Mouse (Mus musculus) mouse embryonic stem cell (cell line): ENCODE measurements around the gene Snx29.

Experiments used
- in situ Hi-C, 2 experiments: fragments of 300-500 bp; cut with MboI; formaldehyde crosslinking; loops; 1 replicate in 1 of 2; 3 replicates in 1 of 2; pipeline ENCODE4 v1.14.3; 2019 to 2020; ENCODE audit warnings: low sequenced_read_pairs in 2 of 2, low pct_unique_long_range_greater_than_20kb in 1 of 2, mixed read lengths in 1 of 2; ENCODE audit not compliant: unreplicated experiment in 1 of 2

Gene Snx29

DNA sequence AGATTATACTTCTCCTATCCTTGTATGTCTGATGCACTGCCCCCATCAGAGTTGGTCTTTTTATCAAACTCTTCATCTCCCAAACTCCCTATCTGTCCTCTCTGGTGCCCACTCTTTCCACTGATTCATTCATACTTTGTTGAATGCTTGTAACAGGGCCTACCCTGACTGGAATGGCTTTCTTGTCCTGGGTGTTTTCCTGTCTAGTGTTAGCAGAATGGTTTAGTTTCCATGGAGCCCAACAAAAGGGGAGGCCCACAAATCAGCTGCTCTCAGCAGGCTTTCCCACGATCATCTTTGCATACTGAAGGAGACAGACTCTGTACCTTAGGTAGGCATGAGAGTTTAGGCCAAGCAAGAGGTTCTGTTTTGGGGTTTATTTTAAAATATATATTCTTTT lies 346.2 kb downstream of the Snx29 start:
- in situ Hi-C loops, result no loop called here

DNA sequence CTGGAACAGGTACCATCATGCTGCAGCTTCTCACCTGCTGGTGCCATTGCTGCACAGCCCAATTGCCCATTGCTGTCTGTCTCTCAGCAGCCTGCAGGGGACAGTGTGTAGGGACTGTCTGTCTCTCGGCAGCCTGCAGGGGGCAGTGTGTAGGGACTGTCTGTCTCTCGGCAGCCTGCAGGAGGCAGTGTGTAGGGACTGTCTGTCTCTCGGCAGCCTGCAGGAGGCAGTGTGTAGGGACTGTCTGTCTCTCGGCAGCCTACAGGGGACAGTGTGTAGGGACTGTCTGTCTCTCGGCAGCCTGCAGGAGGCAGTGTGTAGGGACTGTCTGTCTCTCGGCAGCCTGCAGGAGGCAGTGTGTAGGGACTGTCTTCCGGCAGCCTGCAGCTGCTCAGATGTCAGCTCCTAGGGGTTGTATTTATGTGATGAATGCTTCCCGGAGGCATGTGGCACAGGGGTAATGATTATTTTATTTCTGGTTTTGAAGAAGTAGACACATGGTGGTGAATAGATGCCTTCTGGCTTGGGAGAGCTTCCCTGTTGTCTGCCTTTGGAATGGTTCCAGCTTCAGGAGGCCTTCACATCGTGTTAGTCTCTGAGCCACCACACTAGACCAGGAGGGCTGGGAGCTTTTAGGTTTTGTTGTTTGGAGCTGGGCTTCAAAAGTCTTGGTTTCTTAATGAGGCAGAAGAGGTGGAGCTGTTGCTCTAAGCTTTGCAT lies 347.7 kb downstream of the Snx29 start:
- in situ Hi-C loops, result no loop called here

DNA sequence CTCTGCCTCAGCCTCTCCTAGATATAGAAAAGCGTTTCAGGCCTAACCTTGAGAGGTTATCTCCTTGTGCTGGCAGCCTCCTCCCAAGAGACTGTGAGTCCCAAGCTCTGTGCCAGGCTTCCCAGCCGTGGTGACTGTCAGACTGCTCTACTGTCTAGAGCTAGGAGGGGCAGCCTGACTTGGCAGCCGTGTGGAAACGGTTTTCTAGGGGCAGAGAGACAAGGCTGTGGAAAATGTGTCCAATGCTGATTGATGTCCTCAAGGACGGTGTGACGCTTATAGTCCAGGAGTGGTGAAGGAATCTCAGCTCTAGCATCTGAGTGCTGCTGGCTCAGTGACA lies 348.2 kb downstream of the Snx29 start:
- in situ Hi-C loops, result no loop called here

DNA sequence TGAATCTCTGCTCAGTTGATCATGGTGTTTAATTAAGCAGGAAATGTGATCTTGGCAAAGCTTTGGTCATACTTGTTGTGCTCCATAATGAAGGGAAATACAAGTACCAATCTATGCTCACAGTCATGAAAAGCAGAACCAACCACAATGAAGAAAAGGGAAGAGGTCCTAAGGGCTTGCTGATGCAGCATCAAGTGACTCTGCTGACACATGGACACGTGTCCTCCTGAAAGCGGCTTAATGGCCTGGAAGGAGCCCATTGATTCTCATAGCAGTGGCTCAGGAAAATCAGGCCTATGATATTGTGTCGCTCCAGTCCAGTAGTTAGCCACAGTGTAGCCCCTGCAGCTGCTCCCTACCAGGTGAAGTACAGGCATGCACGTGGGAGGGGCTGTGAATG lies 353.3 kb downstream of the Snx29 start:
- in situ Hi-C loops, result no loop called here

DNA sequence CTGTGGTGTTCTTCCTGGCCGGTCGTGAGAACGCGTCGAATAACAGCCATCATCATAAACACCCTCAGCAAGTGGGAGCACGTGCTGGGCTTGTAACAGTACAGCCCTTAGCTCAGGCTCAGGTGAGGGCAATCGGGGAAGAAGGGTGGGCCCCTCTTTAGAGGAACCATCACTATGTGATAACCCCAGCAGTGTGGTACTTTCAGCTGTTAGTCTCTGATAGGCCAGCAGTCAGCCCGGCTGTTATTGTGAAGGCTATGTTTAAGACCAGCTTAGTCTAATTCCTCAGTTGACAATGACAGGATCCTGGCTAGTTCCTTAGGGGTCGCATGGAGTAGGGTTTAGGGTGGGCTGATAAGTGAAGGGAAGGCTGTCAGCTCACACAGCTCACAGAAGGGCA lies 362.6 kb downstream of the Snx29 start:
- in situ Hi-C loops, result no loop called here

DNA sequence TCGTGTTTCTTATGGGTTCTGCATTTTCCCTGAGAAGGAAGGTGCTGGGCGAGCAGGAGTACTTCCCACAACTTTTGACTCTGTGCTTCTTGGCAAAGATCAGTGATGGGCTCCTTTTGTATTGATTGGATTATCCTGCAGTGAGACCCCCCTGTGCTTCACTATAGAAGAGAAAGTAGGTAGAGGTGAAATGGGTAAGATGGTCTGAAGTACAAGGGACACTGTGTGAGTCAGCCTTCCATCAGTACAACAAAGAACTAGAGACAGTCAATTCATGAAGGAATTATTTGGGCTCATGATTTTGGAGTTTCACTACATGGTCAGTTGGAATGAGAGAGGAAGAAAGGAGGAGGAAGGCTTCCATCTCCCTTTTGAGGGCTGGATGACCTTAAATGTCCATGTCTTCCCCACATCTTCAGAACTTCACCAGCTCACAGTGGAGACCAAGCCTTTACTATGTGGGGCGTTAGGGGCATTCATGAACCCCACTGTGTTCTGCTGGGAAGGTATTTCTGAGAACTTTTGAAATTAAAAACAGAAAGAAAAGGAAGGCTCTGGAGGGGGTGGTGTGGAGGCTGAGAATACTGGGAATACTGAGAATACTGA lies 363.1 kb downstream of the Snx29 start:
- in situ Hi-C loops, result no loop called here

DNA sequence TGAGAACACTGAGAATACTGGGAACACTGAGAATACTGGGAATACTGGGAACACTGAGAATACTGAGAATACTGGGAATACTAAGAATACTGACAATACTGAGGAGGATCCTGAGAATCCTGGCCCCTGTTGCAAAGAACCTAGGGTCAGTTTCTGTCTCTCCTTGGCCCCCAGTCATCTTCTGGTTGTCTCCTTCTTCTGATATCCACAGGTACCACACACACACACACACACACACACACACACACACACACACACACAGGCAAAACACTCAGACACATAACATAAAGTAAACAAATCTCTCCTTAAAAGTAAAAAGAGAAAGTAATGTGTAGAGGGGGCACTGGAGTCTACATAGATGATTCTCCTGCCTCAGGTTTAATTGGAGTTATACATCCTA lies 365.1 kb downstream of the Snx29 start:
- in situ Hi-C loops, result no loop called here

DNA sequence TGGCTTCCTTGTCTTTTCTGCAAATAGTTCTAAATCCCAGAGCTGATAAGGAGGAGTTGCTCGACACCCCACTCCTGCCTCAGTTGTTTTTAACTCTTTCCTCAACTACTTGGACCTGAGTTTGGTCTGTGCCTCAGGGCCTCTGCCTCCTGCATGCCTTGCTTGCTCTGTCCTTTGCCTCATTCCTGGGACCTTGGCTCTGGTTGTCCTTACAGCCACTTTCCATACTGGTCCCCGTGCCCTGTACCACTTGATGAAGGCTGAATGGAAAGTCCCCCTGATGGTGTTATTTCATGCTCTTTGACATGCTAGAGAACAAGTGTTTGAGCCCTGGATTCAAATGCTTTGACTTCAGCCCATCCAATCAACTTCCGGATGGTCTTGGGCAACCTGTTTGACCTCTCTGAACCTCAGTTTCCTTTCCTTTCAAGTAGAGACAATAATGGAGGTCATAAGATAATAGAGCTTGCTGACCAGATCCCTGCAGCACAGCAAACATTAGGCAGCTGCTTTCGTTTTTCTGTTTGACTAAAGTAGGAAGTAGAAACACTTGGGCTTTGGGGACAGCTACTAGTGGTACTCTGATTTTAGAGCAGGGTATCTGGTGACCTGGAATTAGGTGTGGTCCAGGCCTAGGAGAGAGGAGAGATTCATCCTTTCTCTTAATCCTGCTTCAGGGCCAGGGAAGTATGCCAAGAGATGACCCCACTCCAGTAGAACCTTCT lies 365.7 kb downstream of the Snx29 start:
- in situ Hi-C loops, result no loop called here

DNA sequence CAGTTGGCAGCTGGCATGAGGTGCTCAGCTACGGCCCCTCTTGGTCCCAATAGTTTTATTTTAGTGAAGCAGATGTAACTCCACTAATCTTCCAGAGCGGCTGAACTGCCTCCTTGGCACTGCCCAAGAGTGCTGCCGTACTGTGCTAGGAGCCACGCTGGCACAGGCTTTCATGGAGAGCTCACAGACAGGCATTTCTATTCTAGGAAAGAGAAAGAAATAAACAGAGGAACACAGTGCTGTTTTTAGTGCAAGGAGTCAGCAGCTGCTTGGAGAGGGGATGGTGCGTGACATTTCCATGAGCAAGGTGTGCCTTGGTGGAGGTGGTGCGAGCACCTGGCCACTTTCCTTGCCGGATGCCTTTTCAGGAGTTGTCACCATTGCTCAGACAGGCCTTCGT lies 367.4 kb downstream of the Snx29 start:
- in situ Hi-C loops, result no loop called here

DNA sequence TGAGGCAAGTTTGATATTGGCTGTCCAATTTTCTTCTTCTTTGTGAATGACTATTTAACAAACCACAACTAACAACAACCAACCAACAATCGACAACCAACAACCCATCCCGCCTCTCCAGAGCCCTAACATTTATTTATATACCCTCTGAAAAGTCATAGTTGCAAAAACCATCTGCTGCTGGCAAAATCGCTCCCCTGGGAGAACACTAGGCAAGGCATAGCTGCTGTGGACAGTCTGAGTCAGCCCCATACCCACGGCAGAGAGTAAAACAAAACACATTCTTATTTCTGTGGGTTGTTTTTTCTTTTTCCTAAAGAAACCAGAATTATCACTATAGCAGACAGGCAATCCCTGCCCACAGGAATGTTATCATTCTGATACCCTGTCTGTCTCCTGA lies 368.0 kb downstream of the Snx29 start:
- in situ Hi-C loops, result no loop called here

DNA sequence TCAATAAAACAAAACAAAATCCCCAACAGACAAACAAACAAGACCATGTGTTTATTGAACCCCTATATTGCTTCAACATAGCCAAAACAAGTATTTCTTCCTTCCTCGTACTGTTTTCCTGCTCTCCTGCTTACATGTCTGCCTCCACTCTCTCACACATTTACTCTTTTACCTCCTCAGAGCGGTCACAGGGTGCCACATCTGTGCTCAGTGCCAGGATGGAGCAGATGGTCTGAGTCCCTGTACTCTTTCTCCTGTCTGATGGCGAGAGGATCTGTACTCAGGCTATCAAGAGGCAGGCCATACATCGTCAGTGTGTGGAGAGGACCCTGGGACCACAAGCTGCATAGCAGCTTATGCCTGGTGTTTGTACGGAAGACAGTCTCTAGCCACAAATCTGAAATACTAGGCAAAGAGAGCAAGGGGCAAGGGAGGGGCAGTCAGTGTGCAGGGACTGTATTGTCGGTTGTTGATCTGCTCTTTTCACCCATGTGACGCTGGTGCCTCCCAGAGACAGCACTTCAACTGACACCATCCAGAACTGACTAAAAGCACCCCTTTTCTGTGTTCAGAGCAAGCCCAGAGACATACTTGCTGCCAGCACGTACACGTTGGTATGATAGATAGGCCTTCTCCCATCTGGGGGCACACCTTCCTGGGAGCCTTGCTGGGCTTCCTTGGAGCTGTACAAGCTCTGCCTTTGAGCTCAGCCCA lies 368.9 kb downstream of the Snx29 start:
- in situ Hi-C loops, result no loop called here

DNA sequence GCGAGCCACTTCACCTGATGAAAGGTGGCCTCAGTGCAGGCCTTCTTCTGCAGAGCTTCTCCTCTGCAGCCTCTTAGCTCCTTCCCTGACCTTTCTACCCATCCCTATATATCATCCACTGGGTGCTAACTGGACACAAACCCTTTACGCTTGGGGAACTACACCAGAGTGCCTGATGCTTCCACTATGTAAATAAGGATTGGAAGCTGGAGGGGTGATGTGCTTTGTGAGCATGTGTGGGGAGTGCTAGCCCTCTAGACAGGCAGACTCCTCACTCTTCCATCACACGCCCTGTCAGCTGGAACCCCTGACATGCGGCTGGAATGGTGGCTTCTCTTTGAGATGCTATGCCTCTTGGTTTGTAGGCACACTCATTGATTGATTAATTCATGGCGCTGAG lies 370.0 kb downstream of the Snx29 start:
- in situ Hi-C loops, result no loop called here

DNA sequence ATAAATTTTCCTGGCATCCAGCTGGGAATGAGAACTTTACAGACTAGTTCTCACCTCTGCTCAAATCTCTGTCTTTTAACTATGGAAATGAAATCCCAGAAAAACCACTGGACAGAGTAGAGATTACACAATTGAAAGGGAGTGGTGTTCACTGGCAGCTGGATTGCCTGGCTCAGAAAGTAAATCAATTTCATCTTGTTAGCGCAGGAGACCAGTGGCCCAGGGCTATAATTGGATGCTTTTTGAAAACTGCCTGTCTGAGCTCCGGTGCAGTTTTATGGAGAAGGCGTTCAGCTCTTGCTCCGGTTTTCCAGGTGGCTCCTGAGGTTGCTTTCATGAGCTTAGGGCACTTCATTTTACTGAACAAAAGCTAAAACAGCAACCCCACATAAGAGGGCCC lies 371.7 kb downstream of the Snx29 start:
- in situ Hi-C loops, result no loop called here

DNA sequence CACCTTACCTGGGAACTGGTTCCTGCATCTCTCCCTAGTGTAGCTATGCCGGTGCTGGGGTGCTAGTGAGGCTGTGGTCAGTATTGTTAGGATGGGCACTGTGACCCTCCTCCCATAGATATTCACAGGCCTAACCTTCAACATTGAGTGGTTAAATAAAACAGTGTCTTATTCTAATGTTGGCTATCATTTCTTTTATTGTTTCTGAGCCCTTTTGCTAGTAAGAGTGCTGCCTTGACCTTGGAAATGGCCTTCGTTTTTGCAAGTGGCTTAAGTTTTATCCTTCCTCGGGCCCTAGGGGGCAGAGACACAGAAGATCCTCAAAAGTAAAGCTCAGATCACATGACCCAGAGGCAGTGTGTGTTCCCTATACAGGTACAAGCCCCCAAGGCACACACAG lies 374.1 kb downstream of the Snx29 start:
- in situ Hi-C loops, result no loop called here

DNA sequence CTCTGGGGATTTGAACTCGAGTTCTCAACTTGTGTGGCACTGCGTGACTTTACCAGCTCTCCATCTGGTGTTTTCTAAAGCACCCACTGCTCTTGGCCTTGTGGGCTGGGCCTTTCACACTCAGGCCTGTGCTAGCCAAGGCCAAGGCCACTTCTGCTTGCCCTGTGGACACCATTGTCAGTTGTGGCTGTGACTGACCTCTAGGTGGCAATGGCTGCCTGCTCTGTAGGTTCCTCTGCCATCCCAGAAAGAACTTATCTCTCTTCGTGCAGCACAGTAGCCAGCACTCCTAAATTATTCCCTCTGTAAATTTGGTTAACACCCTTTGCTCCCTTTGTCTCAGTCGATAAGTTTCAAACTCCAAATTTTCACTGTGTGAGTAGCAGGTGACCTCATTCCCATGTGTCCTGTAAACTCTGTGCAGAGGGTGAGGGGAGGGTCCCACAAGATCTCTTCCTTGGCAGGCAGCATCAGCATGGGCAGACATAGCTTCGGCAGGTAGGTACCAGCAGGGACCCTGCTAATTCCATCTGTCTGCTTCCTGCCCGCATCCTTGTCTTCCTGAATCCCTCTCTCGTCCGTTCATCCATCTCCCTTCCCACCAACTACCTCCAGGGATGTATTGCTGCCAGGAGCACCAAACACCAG lies 375.1 kb downstream of the Snx29 start:
- in situ Hi-C loops, result no loop called here

DNA sequence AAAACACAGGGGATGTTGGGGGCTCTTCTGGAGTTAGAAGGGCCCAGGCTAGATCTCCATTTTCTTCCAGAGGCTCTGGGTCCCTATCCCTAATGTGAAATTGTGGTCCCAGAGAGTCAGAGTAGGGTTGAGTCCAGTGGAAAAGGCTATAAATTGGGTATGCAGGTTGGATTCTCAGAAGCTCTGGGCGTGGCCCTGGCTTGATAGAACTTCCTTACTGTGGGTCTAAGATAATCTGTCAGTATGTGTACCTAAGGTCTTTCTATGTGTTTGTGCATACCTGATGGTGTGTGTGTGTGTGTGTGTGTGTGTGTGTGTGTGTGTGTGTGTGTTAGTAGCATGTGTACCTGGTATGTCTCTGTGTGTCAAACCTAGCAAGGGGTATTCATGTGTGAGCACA lies 378.9 kb downstream of the Snx29 start:
- in situ Hi-C loops, result no loop called here

DNA sequence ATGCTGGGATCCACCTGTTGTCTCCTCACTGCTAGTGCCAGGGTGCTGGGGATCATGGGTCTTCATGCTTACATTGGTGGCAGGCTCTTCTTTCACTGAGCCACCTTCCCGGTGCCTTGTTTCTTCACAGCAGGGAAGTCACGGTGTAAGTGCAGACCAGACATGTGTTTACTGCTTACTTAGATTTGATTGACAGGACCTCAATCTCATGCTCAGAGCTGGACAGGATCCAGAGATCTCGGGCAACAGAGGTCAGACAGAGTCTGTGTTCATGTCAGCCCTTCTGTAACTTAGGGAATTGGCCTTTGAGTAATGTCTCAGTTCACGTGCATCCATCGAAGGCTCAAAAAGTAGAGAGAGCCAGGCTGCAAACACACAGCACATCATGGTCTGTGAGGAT lies 381.4 kb downstream of the Snx29 start:
- in situ Hi-C loops, result no loop called here

DNA sequence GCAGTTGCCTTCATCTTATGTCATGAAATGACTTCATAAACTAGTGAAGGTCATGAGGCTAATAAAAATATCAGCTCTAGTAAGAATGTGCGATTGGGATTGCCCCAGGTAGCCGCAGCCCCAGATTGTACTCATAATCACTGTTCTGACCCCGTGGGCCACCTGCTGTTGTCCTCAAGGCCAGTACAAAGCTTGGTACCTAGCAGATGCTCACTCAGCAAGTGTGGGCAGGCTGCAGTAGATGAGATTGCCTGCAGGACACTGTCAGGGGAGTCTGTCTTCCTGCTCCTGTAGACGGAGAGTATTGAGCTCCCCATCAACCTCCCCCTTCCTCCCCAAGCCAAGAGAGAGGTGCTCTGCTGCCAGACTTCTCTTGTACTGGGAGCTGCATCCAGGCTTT lies 382.7 kb downstream of the Snx29 start:
- in situ Hi-C loops, result no loop called here

DNA sequence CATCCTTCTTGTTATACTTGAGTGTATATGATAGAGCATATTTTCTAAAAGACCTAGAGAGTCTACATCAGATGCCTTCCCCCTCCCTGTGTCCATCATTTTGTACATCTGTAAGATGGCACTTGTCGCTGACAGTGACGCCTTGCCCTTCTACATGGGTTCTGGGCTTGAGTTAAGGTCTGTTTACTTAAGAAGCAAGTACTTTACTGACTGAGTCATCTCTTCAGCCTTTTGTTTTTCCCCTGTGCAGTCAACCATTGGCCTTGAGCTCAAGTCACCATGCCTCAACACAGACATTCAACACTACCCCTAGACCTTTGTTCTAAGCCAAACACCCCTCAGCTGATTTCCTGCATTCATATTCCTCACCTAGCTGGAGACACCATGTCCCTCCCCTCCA lies 385.4 kb downstream of the Snx29 start:
- in situ Hi-C loops, result no loop called here
